Mouse (Mus musculus) brain, embryonic 14.5 days (tissue): Measurements from ENCODE around the gene Arhgef39.

Source experiments
- CTCF ChIP-seq: fragments of 200-500 bp; IDR thresholded peaks from 2 replicates; pipeline ENCODE4 v1.5.1; 2012; ENCODE audit warnings: inconsistent platforms, mild to moderate bottlenecking, moderate library complexity, borderline replicate concordance; ENCODE audit not compliant: insufficient read depth, insufficient read length; ENCODE audit errors: extremely low read depth
- POLR2A ChIP-seq: fragments of 200-500 bp; IDR thresholded peaks from 2 replicates; pipeline ENCODE4 v1.6.1; 2012; ENCODE audit warnings: mild to moderate bottlenecking, inconsistent platforms, borderline replicate concordance; ENCODE audit not compliant: poor library complexity, insufficient read depth, insufficient read length, severe bottlenecking; ENCODE audit errors: extremely low read depth

DNA sequence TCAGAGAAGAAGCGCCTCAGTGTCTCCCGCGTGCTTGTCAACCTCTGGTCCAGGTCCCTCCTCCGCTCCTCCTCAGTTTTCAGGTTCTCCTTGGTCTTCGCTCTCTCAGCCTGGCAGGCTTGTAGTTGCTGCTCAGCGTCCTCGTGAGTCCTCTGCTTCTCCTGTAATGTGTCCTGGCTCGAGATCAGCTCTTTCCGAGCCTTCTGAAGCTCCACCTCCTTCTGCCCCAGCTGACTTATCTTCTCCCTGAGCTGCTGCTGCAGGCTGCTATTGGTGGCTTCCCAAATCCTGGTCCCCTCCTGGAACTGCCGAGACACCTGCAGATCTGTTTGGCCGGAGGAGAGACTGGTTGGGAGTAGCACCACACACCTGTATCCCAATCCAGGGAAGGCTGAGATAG is 47.2 kb downstream of the Arhgef39 start:
- TF ChIP-seq CTCF (no peak), POLR2A (no peak)
